Mouse (Mus musculus) kidney, postnatal 4 days (tissue): ENCODE measurements around the gene Stmn3.
A peak's percentile ranks its signal among the peaks of the same experiment; 100 is the strongest.

Experiments
- DNase-seq, 2 experiments: peaks; one replicate each; pipeline ENCODE4 v3.0.0; 2021; ENCODE audit warnings: mixed read lengths in 2 of 2

Stmn3 gene

DNA sequence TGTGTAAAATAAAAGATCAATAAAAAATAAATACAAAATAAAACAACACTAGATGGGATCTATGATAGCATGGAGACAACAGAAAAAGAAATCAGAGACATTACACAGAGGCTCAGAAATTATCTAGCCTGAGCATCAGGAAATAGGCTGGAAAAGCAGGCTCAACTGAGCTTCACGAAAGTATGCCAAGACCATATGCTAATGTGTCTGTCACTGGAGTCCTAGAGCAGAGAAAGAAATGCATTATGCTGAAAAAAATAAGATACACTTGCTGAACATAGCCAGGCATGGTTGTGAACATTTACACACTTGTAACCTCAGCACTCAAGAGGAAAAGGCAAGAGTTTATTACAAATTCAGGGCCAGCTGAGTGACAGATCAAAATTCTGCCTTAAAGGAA is 34.3 kb downstream of the Stmn3 start:
- no peak for DNase-seq

DNA sequence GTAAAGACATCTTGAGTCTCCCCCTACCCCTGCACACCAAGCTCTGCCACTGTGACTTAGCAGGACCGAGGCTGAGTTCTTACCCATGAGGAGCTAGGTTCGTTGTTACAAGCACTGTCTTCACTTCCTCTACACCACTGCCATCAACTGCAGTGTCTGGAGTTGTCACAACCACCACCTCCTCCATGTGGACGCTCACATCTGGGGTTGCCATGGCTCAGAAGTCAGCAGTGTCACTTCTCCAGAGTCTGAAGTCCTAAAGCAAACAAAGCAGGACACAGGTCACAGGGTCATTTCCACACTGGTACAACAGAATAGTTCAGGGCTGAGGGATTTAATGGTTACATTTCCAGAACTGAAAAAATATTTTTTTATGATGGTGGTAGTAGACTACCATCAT is 36.4 kb downstream of the Stmn3 start:
- DNase-seq: no peak

DNA sequence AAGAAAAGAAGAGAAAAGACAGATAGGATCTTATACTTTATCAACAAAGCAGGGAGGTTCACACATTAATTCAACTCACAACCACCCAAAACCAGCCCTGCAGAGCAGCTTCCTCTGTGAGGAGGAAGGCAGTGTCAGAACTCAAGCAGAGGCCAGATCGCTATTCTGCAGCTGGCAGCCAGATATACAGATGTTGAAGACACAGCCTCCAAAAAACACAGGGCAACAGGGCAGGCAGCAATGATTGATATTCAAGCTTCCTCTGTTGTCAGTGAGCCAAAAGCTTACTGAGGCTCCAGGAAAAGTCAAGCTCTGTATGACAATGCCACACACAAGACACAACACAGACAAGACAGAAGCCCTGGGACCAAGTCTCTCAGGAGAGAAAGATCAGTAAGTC is 37.5 kb downstream of the Stmn3 start:
- DNase-seq: peak; percentile 8 to 32

DNA sequence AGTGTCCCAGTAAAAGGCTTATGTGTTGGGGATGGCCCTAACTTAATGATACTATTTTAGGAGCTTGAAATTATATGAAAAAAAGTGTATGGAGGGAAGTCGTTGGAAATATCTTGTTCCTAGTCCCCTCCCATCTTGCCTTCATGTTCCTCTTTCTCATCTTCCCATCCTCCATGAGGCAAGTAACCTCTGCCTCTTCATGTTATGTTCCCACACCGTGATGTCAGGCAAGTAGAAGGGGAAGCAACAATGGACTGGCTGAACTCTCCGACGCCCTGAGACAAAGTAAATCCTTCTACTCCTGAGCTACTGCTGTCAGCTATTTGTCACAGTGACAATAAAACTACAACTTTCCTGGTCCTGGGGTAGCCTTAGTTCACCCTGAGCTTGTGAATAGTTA is 39.7 kb downstream of the Stmn3 start:
- no peak for DNase-seq

DNA sequence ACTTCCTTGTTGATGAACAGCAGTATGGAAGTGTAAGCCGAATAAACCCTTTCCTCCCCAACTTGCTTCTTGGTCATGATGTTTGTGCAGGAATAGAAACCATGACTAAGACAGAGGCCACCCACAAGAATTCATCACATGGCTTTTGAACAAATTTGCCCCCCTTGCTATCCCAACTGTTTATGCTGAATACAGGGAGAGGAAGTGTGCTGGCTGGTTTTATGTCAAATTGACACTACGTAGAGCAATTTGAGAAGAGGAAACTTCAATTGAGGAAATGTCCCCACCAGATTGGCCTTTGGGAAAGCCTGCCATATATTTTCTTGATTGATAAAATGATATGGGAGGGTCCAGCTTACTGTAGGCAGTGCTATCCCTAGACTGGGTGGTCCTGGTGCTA is 40.5 kb downstream of the Stmn3 start:
- DNase-seq: no peak

DNA sequence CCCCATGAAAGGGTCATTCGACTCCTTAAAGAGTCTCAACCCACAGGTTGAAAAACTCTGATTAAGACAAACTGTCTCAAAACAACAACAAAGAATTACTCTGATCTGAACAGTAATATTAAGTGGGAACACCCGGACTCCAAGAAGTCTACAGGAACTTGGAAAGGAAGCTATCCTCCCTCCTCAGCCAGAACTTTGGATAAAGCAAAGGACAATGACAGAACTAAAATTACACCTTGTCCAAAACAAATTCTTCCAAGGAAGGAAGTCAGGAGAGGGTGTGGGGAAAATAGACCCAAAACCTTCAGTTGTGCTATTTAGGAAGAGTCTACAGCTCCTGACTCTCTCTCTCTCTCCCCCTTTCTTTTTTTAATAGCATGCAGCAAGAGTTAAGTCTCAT is 42.2 kb downstream of the Stmn3 start:
- no peak for DNase-seq

DNA sequence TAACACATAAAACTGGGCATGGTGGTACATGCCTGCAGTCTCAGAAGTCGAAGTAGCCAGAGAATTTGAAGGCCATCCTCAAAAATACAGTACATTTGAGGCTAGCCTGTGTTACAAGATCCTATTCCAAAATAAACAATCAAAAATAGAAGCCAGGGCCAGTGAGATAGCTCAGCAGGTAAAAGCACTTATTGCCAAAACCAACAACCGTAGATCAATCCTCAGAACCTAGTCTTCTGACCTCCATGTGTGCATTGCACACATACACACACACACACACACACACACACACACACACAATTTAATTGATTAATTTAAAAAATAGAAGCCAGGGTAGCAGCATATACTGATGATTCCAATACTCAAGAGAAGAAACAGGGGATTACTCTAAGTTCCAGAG is 47.5 kb downstream of the Stmn3 start:
- DNase-seq: no peak
